Mouse (Mus musculus) kidney, embryonic 16.5 days (tissue): Measurements from ENCODE around the gene Nup153. TPM values are rescaled to one million over a fixed set of nuclear protein-coding genes. Genes with fewer than 3 reads are reported as not detected.

Experiments
- ATAC-seq: fragments of 200-750 bp; cut with Nextera tagmentation; 2 replicates; pipeline ENCODE4 v1.8.0; 2017; ENCODE audit warnings: moderate TSS enrichment; ENCODE audit not compliant: low FRiP score, low TSS enrichment
- H3K27ac ChIP-seq: fragments of 300-500 bp; sonication (generic); 2 replicates; pipeline ENCODE4 v1.5.1; 2014; ENCODE audit warnings: low read length
- H3K27me3 ChIP-seq: fragments of 300-500 bp; sonication (generic); 2 replicates; pipeline ENCODE4 v1.6.1; 2014; ENCODE audit warnings: low read length, control low read depth, mixed read lengths; ENCODE audit not compliant: insufficient read depth
- H3K36me3 ChIP-seq: fragments of 300-500 bp; sonication (generic); 2 replicates; pipeline ENCODE4 v1.6.1; 2014; ENCODE audit warnings: low read length, control low read depth, mixed read lengths; ENCODE audit not compliant: insufficient read depth
- H3K4me1 ChIP-seq: fragments of 300-500 bp; sonication (generic); 2 replicates; pipeline ENCODE4 v1.6.1; 2014; ENCODE audit warnings: low read length, control low read depth, mixed read lengths; ENCODE audit not compliant: insufficient read depth
- H3K4me2 ChIP-seq: fragments of 300-500 bp; sonication (generic); replicated peaks from 2 replicates; pipeline ENCODE4 v1.6.1; 2014; ENCODE audit warnings: low read depth, low read length
- H3K4me3 ChIP-seq: fragments of 300-500 bp; sonication (generic); 2 replicates; pipeline ENCODE4 v1.5.1; 2014; ENCODE audit warnings: mild to moderate bottlenecking, low read length
- H3K9ac ChIP-seq: fragments of 300-500 bp; sonication (generic); replicated peaks from 2 replicates; pipeline ENCODE4 v1.6.1; 2014; ENCODE audit warnings: low read length
- H3K9me3 ChIP-seq: fragments of 300-500 bp; sonication (generic); 2 replicates; pipeline ENCODE4 v1.6.1; 2016; ENCODE audit warnings: low read length, control low read depth
- WGBS: fragments of 180-500 bp; shearing (Covaris S2); extraction: QIAGEN DNeasy Blood & Tissue Kit; methylation state at CpG from one replicate; pipeline ENCODE4 v1.1.7; 2014; 5-methylcytosine and 5-hydroxymethylcytosine counted together
- polyA plus RNA-seq: library from polyadenylated mRNA; unstranded; fragments of >200 nt; fragmentation: Nextera tagmentation; extraction: Ambion mirVana; gene quantifications from 2 replicates; pipeline ENCODE4 v1.2.1, GENCODE M21; 2015

The Nup153 gene
- polyA plus RNA-seq: 23.0 and 23.3 TPM in 2 replicates

- Histone ChIP-seq H3K27me3 (no peaks in the 10 kb centered on the region), H3K27ac (peak within 1 kb of the TSS; percentile 96), H3K9me3 (no peaks in the 10 kb centered on the region), H3K9ac (peak within 1 kb of the TSS; percentile 96), H3K4me1 (peaks cover 19% of the 10 kb centered on the region), H3K4me2 (peak within 1 kb of the TSS; percentile 80), H3K4me3 (peak within 1 kb of the TSS; percentile 99), H3K36me3 (no peaks in the 10 kb centered on the region)
- ATAC-seq: peak; percentile 95
- WGBS: 0% methylated on average over 33 of the region's 51 CpGs
These were observed at the start of gene Nup153 for GRCm38 (mm10) chr13:46727837-46728268. TSS of gene Nup153 (minus strand) at chr13:46727940.

- Histone ChIP-seq H3K4me1 (peaks cover 11% of the 10 kb centered on the region), H3K9ac (no peak overlapping the region), H3K27me3 (no peaks in the 10 kb centered on the region), H3K4me3 (no peak overlapping the region), H3K4me2 (no peak overlapping the region), H3K27ac (0 out of 2 replicates have a peak overlapping the region, but pooled peaks have one; percentile 45), H3K36me3 (peaks cover 22% of the 10 kb centered on the region), H3K9me3 (no peaks in the 10 kb centered on the region)
- no peak for ATAC-seq
- 98% methylated on average over 3 of the region's 3 CpGs for WGBS
These were observed 49.7 kb upstream of the Nup153 start for GRCm38 (mm10) chr13:46777461-46777860.

GRCm38 (mm10) chr13:46776636-46777305 lies 49.0 kb upstream of the Nup153 start:
- Histone ChIP-seq H3K4me1 (peaks cover 11% of the 10 kb centered on the region), H3K9me3 (no peaks in the 10 kb centered on the region), H3K27ac (peak overlapping the region; percentile 45; the same call in 1 of the 2 replicates), H3K4me2 (no peak overlapping the region), H3K9ac (0 out of 2 replicates have a peak overlapping the region, but pooled peaks have one; percentile 7), H3K4me3 (no peak overlapping the region), H3K27me3 (no peaks in the 10 kb centered on the region), H3K36me3 (peaks cover 29% of the 10 kb centered on the region)
- WGBS: 57% methylated on average over 14 of the region's 14 CpGs
- ATAC-seq: peak; percentile 59

GRCm38 (mm10) chr13:46774998-46775397 lies 47.3 kb upstream of the Nup153 start:
- Histone ChIP-seq H3K36me3 (peaks cover 42% of the 10 kb centered on the region), H3K4me2 (no peak overlapping the region), H3K9ac (no peak overlapping the region), H3K4me3 (no peak overlapping the region), H3K27ac (no peak overlapping the region), H3K9me3 (no peaks in the 10 kb centered on the region), H3K27me3 (no peaks in the 10 kb centered on the region), H3K4me1 (peaks cover 7% of the 10 kb centered on the region)
- no peak for ATAC-seq
- 86% methylated on average over 5 of the region's 5 CpGs for WGBS

- ATAC-seq: no peak
- 98% methylated on average over 13 of the region's 13 CpGs for WGBS
- H3K27me3 ChIP-seq: no peaks in the 10 kb centered on the region
- H3K9me3 ChIP-seq: no peaks in the 10 kb centered on the region
- H3K4me3 ChIP-seq: no peak overlapping the region
- peaks cover 49% of the 10 kb centered on the region for H3K36me3 ChIP-seq
- H3K4me1 ChIP-seq: peaks cover 6% of the 10 kb centered on the region; the same call in 1 of the 2 replicates
- H3K4me2 ChIP-seq: no peak overlapping the region
- H3K9ac ChIP-seq: no peak overlapping the region
- no peak overlapping the region for H3K27ac ChIP-seq
These were observed 44.8 kb upstream of the Nup153 start for GRCm38 (mm10) chr13:46772581-46772980.

GRCm38 (mm10) chr13:46765361-46765760 lies 37.6 kb upstream of the Nup153 start:
- no peaks in the 10 kb centered on the region for H3K27me3 ChIP-seq
- H3K4me3 ChIP-seq: no peak overlapping the region
- no peak overlapping the region for H3K4me2 ChIP-seq
- H3K36me3 ChIP-seq: peaks cover 32% of the 10 kb centered on the region
- H3K9me3 ChIP-seq: no peaks in the 10 kb centered on the region
- WGBS: 89% methylated on average over 2 of the region's 2 CpGs
- peaks cover 13% of the 10 kb centered on the region for H3K4me1 ChIP-seq
- H3K27ac ChIP-seq: no peak overlapping the region
- ATAC-seq: no peak
- no peak overlapping the region for H3K9ac ChIP-seq

- Histone ChIP-seq H3K9ac (no peak overlapping the region), H3K27me3 (no peaks in the 10 kb centered on the region), H3K4me3 (no peak overlapping the region), H3K9me3 (no peaks in the 10 kb centered on the region), H3K36me3 (peaks cover 25% of the 10 kb centered on the region), H3K4me2 (no peak overlapping the region), H3K4me1 (peaks cover 13% of the 10 kb centered on the region), H3K27ac (no peak overlapping the region)
- no peak for ATAC-seq
- WGBS: 92% methylated on average over 9 of the region's 9 CpGs
These were observed 35.5 kb upstream of the Nup153 start for GRCm38 (mm10) chr13:46763210-46763609.

- H3K4me2 ChIP-seq: no peak overlapping the region
- H3K9ac ChIP-seq: no peak overlapping the region
- WGBS: 47% methylated on average over 6 of the region's 6 CpGs
- no peak for ATAC-seq
- no peak overlapping the region for H3K4me3 ChIP-seq
- peaks cover 25% of the 10 kb centered on the region for H3K36me3 ChIP-seq
- H3K9me3 ChIP-seq: no peaks in the 10 kb centered on the region
- H3K27me3 ChIP-seq: no peaks in the 10 kb centered on the region
- H3K27ac ChIP-seq: peak overlapping the region; percentile 23; the same call in 1 of the 2 replicates
- H3K4me1 ChIP-seq: peaks cover 13% of the 10 kb centered on the region
These were observed 33.2 kb upstream of the Nup153 start for GRCm38 (mm10) chr13:46760921-46761320.

- Histone ChIP-seq H3K4me3 (no peak overlapping the region), H3K36me3 (peaks cover 21% of the 10 kb centered on the region), H3K4me1 (peaks cover 13% of the 10 kb centered on the region), H3K4me2 (no peak overlapping the region), H3K9me3 (no peaks in the 10 kb centered on the region), H3K9ac (no peak overlapping the region), H3K27ac (no peak overlapping the region), H3K27me3 (no peaks in the 10 kb centered on the region)
- WGBS: 82% methylated on average over 8 of the region's 8 CpGs
- ATAC-seq: no peak
These were observed 31.6 kb upstream of the Nup153 start for GRCm38 (mm10) chr13:46759281-46759809.

GRCm38 (mm10) chr13:46758627-46759026 lies 30.9 kb upstream of the Nup153 start:
- peaks cover 13% of the 10 kb centered on the region for H3K4me1 ChIP-seq
- WGBS: 95% methylated on average over 13 of the region's 13 CpGs
- H3K27me3 ChIP-seq: no peaks in the 10 kb centered on the region
- no peak for ATAC-seq
- peaks cover 21% of the 10 kb centered on the region for H3K36me3 ChIP-seq
- H3K4me3 ChIP-seq: no peak overlapping the region
- H3K27ac ChIP-seq: no peak overlapping the region
- no peaks in the 10 kb centered on the region for H3K9me3 ChIP-seq
- H3K9ac ChIP-seq: no peak overlapping the region
- H3K4me2 ChIP-seq: no peak overlapping the region
